Mouse (Mus musculus): ENCODE measurements at regions not wholly inside any gene's neighbourhood (a gene's known extent, or its start where the extent isn't known, plus 50 kb on each side); places are given as distances from the start of the nearest gene placed in this dataset.

- peak; percentile 96 for DNase-seq (ENCODE audit: low read depth)
Observed at GRCm38 (mm10) chr15:37166744-37167143, 159.2 kb upstream of the Zfp706 start.

GRCm38 (mm10) chr15:37165887-37166507 lies 158.4 kb upstream of the Zfp706 start:
- DNase-seq (ENCODE audit: low read depth): no peak

GRCm38 (mm10) chr15:37165216-37165615 lies 157.6 kb upstream of the Zfp706 start:
- no peak for DNase-seq (ENCODE audit: low read depth)

GRCm38 (mm10) chr15:37164191-37165135 lies 156.9 kb upstream of the Zfp706 start:
- DNase-seq (ENCODE audit: low read depth): no peak

GRCm38 (mm10) chr15:37159956-37160355 lies 152.4 kb upstream of the Zfp706 start:
- DNase-seq (ENCODE audit: low read depth): no peak

- no peak for DNase-seq (ENCODE audit: low read depth)
Observed at GRCm38 (mm10) chr15:37159349-37159748, 151.8 kb upstream of the Zfp706 start.

- DNase-seq (ENCODE audit: low read depth): no peak
Observed at GRCm38 (mm10) chr15:37157386-37157785, 149.8 kb upstream of the Zfp706 start.

GRCm38 (mm10) chr15:37154934-37155333 lies 147.4 kb upstream of the Zfp706 start:
- DNase-seq (ENCODE audit: low read depth): no peak

- no peak for DNase-seq (ENCODE audit: low read depth)
Observed at GRCm38 (mm10) chr15:37153177-37153576, 145.6 kb upstream of the Zfp706 start.

- no peak for DNase-seq (ENCODE audit: low read depth)
Observed at GRCm38 (mm10) chr15:37135590-37136164, 128.1 kb upstream of the Zfp706 start.

GRCm38 (mm10) chr15:37134913-37135589 lies 127.5 kb upstream of the Zfp706 start:
- DNase-seq (ENCODE audit: low read depth): no peak

GRCm38 (mm10) chr15:37134386-37134785 lies 126.8 kb upstream of the Zfp706 start:
- no peak for DNase-seq (ENCODE audit: low read depth)

GRCm38 (mm10) chr15:37133916-37134315 lies 126.3 kb upstream of the Zfp706 start:
- DNase-seq (ENCODE audit: low read depth): no peak

GRCm38 (mm10) chr15:37127681-37128080 lies 120.1 kb upstream of the Zfp706 start:
- no peak for DNase-seq (ENCODE audit: low read depth)

- DNase-seq (ENCODE audit: low read depth): no peak
Observed at GRCm38 (mm10) chr15:37127170-37127569, 119.6 kb upstream of the Zfp706 start.

- no peak for DNase-seq (ENCODE audit: low read depth)
Observed at GRCm38 (mm10) chr15:37125823-37126222, 118.2 kb upstream of the Zfp706 start.

- no peak for DNase-seq (ENCODE audit: low read depth)
Observed at GRCm38 (mm10) chr15:37124951-37125350, 117.4 kb upstream of the Zfp706 start.

GRCm38 (mm10) chr15:37124299-37124698 lies 116.7 kb upstream of the Zfp706 start:
- DNase-seq (ENCODE audit: low read depth): no peak

- peak; percentile 57 for DNase-seq (ENCODE audit: low read depth)
Observed at GRCm38 (mm10) chr15:37120381-37120780, 112.8 kb upstream of the Zfp706 start.

- DNase-seq (ENCODE audit: low read depth): no peak
Observed at GRCm38 (mm10) chr15:37114119-37114518, 106.5 kb upstream of the Zfp706 start.

GRCm38 (mm10) chr15:37110462-37110861 lies 102.9 kb upstream of the Zfp706 start:
- DNase-seq (ENCODE audit: low read depth): peak; percentile 74

GRCm38 (mm10) chr15:37102035-37102555 lies 94.5 kb upstream of the Zfp706 start:
- DNase-seq (ENCODE audit: low read depth): no peak

All from gonadal fat pad, adult 2 months (tissue).